Mouse (Mus musculus) neural tube, embryonic 12.5 days (tissue): ENCODE measurements around the gene Tsks. TPM values are rescaled to one million over a fixed set of nuclear protein-coding genes. Genes with fewer than 3 reads are reported as not detected.

Experiments used
- ATAC-seq: fragments of 200-750 bp; cut with Nextera tagmentation; 2 replicates; pipeline ENCODE4 v1.8.0; 2017; ENCODE audit warnings: low read depth, mild to moderate bottlenecking, moderate TSS enrichment, moderate library complexity; ENCODE audit not compliant: low FRiP score
- H3K27ac ChIP-seq: fragments of 300-500 bp; sonication (generic); 2 replicates; pipeline ENCODE4 v1.5.1; 2016
- H3K27me3 ChIP-seq: fragments of 300-500 bp; sonication (generic); replicated peaks from 2 replicates; pipeline ENCODE4 v1.6.1; 2016; ENCODE audit warnings: mild to moderate bottlenecking
- H3K36me3 ChIP-seq: fragments of 300-500 bp; sonication (generic); 2 replicates; pipeline ENCODE4 v1.6.1; 2016; ENCODE audit warnings: mild to moderate bottlenecking
- H3K4me1 ChIP-seq: fragments of 300-500 bp; sonication (generic); 2 replicates; pipeline ENCODE4 v1.6.1; 2016
- H3K4me2 ChIP-seq: fragments of 300-500 bp; sonication (generic); replicated peaks from 2 replicates; pipeline ENCODE4 v1.6.1; 2016; ENCODE audit warnings: mild to moderate bottlenecking
- H3K4me3 ChIP-seq: fragments of 300-500 bp; sonication (generic); 2 replicates; pipeline ENCODE4 v1.5.1; 2016
- H3K9ac ChIP-seq: fragments of 300-500 bp; sonication (generic); 2 replicates; pipeline ENCODE4 v1.6.1; 2016; ENCODE audit warnings: mild to moderate bottlenecking
- H3K9me3 ChIP-seq: fragments of 300-500 bp; sonication (generic); 2 replicates; pipeline ENCODE4 v1.6.1; 2016; ENCODE audit warnings: mild to moderate bottlenecking
- WGBS: fragments of 180-500 bp; shearing (Covaris S2); methylation state at CpG from one replicate; pipeline ENCODE4 v1.1.7; 2016; 5-methylcytosine and 5-hydroxymethylcytosine counted together
- polyA plus RNA-seq: library from polyadenylated mRNA; unstranded; fragments of >200 nt; fragmentation: Nextera tagmentation; extraction: Ambion mirVana; gene quantifications from 2 replicates; pipeline ENCODE4 v1.2.1, GENCODE M21; 2016

The Tsks gene
- polyA plus RNA-seq, 1 experiment from 2014 or later: not detected

DNA sequence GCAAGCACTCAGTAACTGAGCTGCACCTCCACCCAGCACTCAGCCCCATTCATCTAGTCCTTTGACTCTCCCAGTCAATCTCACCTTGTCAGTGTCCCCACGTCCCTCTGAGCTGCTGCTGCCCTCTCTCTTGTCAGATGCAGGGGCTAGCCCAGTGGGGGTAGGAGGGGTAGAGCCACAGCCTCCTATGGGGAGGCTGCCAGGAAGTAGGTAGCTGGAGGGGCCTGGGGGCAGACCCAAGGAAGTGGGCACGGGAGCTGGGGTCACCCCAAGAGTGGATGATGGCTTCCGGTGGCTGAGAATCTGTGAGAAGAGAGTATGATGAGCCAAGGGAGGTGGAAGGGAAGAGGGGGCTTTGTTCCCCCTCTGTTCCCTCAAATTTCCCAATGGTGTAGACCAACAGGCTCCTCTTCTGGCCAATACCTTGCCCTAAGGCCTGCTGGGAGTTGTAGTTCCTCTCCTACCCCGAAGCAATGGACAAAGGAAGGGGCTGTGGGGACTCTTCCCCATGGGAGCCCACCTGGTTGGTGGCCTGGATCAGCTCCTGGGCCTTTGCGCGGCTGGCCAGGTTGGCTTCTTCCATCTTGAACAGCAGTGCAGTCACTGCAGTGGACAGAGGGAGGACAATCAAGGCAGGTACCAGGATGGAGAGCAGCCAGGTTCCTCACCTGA lies 62.5 kb downstream of the Tsks start:
- no peaks in the 10 kb centered on the region for H3K9me3 ChIP-seq
- WGBS: 94% methylated on average over 6 of the region's 6 CpGs
- no peak overlapping the region for H3K9ac ChIP-seq
- H3K36me3 ChIP-seq: peaks cover 98% of the 10 kb centered on the region
- H3K4me2 ChIP-seq: no peak overlapping the region
- H3K4me1 ChIP-seq: peaks cover 3% of the 10 kb centered on the region; the same call in 1 of the 2 replicates
- no peak overlapping the region for H3K27ac ChIP-seq
- H3K4me3 ChIP-seq: no peak overlapping the region
- no peak for ATAC-seq
- no peaks in the 10 kb centered on the region for H3K27me3 ChIP-seq

DNA sequence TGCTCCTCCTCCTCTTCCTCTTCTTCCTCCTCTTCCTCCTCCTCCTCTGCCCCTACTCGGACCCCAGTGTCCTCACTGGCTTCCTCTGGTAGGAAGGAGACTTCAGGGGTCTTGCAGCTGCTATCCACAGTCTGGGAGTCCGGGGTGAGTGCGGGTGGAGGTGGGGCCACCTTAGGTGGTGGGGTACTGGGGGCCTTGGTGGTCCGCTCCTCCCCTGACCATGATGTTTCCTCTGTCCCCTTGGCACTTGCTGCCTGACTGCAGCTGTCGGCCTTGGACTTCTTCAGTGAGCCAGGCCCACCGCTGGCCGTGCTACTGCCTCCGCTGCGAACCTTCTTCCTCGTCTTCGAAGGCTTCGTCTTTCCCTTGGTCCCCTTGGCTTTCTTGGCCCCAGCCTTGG lies 63.5 kb downstream of the Tsks start:
- Histone ChIP-seq H3K27me3 (no peaks in the 10 kb centered on the region), H3K36me3 (peaks cover 95% of the 10 kb centered on the region), H3K4me3 (no peak overlapping the region), H3K4me1 (peaks cover 3% of the 10 kb centered on the region; the same call in 1 of the 2 replicates), H3K4me2 (no peak overlapping the region), H3K27ac (no peak overlapping the region), H3K9ac (no peak overlapping the region), H3K9me3 (no peaks in the 10 kb centered on the region)
- ATAC-seq: no peak
- 98% methylated on average over 12 of the region's 12 CpGs for WGBS

GRCm38 (mm10) chr7:45007141-45007540 lies 64.1 kb downstream of the Tsks start:
- 0 out of 2 replicates have a peak overlapping the region, but pooled peaks have one; percentile 8 for H3K9ac ChIP-seq
- no peaks in the 10 kb centered on the region for H3K27me3 ChIP-seq
- no peak overlapping the region for H3K27ac ChIP-seq
- peaks cover 95% of the 10 kb centered on the region for H3K36me3 ChIP-seq
- H3K4me1 ChIP-seq: peaks cover 3% of the 10 kb centered on the region; the same call in 1 of the 2 replicates
- H3K9me3 ChIP-seq: no peaks in the 10 kb centered on the region
- H3K4me3 ChIP-seq: no peak overlapping the region
- 98% methylated on average over 29 of the region's 29 CpGs for WGBS
- no peak for ATAC-seq
- no peak overlapping the region for H3K4me2 ChIP-seq

Other genes with a start within 250 kb of the Tsks start
- gene Izumo2, start 234.5 kb upstream of the Tsks start, polyA plus RNA-seq: not detected in 2 replicates
- gene Vrk3, start 194.8 kb upstream of the Tsks start, polyA plus RNA-seq: 35.2 and 37.8 TPM in 2 replicates
- gene Zfp473, start 192.2 kb upstream of the Tsks start, polyA plus RNA-seq: 1.5 and 2.0 TPM in 2 replicates
- 71.3 and 74.7 TPM in 2 replicates for gene Nup62, start 127.1 kb upstream of the Tsks start, polyA plus RNA-seq
- gene Il4i1, start 126.8 kb upstream of the Tsks start, polyA plus RNA-seq: 1.5 and 1.6 TPM in 2 replicates
- gene Atf5, start 126.5 kb upstream of the Tsks start, polyA plus RNA-seq: 4.8 and 5.1 TPM in 2 replicates
- gene Akt1s1, start 94.2 kb upstream of the Tsks start, polyA plus RNA-seq: 108 and 116 TPM in 2 replicates
- 95.4 and 101 TPM in 2 replicates for gene Tbc1d17, start 94.1 kb upstream of the Tsks start, polyA plus RNA-seq
- gene Pnkp, start 86.1 kb upstream of the Tsks start, polyA plus RNA-seq: 32.3 and 39.3 TPM in 2 replicates
- 630 and 637 TPM in 2 replicates for gene Ptov1, start 73.4 kb upstream of the Tsks start, polyA plus RNA-seq
- 156 and 158 TPM in 2 replicates for gene Med25, start 50.5 kb upstream of the Tsks start, polyA plus RNA-seq
- 17.7 and 19.1 TPM in 2 replicates for gene Fuz, start 47.1 kb upstream of the Tsks start, polyA plus RNA-seq
- 97.9 and 100 TPM in 2 replicates for gene Ap2a1, start 13.7 kb upstream of the Tsks start, polyA plus RNA-seq
- gene Cpt1c, start 31.6 kb downstream of the Tsks start, polyA plus RNA-seq: 39.7 and 44.1 TPM in 2 replicates
- 595 and 646 TPM in 2 replicates for gene Prmt1, start 43.4 kb downstream of the Tsks start, polyA plus RNA-seq
- 71.0 and 73.4 TPM in 2 replicates for gene Irf3, start 54.4 kb downstream of the Tsks start, polyA plus RNA-seq
- 41.1 and 42.9 TPM in 2 replicates for gene Bcl2l12, start 55.5 kb downstream of the Tsks start, polyA plus RNA-seq
- 47.2 and 47.3 TPM in 2 replicates for gene Scaf1, start 73.2 kb downstream of the Tsks start, polyA plus RNA-seq
- gene Rras, start 74.8 kb downstream of the Tsks start, polyA plus RNA-seq: 16.8 and 18.4 TPM in 2 replicates
- gene Prr12, start 109.7 kb downstream of the Tsks start, polyA plus RNA-seq: 11.8 and 14.0 TPM in 2 replicates
- gene Nosip, start 119.2 kb downstream of the Tsks start, polyA plus RNA-seq: 56.5 and 63.0 TPM in 2 replicates
- gene Prrg2, start 119.5 kb downstream of the Tsks start, polyA plus RNA-seq: 15.2 and 17.9 TPM in 2 replicates
- 125 and 139 TPM in 2 replicates for gene Rcn3, start 149.0 kb downstream of the Tsks start, polyA plus RNA-seq
- gene Fcgrt, start 160.6 kb downstream of the Tsks start, polyA plus RNA-seq: 14.1 and 15.7 TPM in 2 replicates
- gene Rps11, start 181.2 kb downstream of the Tsks start, polyA plus RNA-seq: 1,089 and 1,117 TPM in 2 replicates
- 974 and 1,017 TPM in 2 replicates for gene Rpl13a, start 185.6 kb downstream of the Tsks start, polyA plus RNA-seq
- gene Gm45713, start 193.0 kb downstream of the Tsks start, polyA plus RNA-seq: not detected in 2 replicates
- gene Flt3l, start 193.2 kb downstream of the Tsks start, polyA plus RNA-seq: 1.0 and 1.3 TPM in 2 replicates
- 90.2 and 94.0 TPM in 2 replicates for gene Pih1d1, start 211.1 kb downstream of the Tsks start, polyA plus RNA-seq
- 37.8 and 42.4 TPM in 2 replicates for gene Aldh16a1, start 211.4 kb downstream of the Tsks start, polyA plus RNA-seq
- gene Slc17a7, start 220.7 kb downstream of the Tsks start, polyA plus RNA-seq: 2.0 and 2.6 TPM in 2 replicates
- gene Gfy, start 236.4 kb downstream of the Tsks start, polyA plus RNA-seq: not detected in 2 replicates
- gene Pth2, start 237.8 kb downstream of the Tsks start, polyA plus RNA-seq: not detected in 2 replicates